Mouse (Mus musculus) right cerebral cortex, postnatal 36 days (tissue): ENCODE measurements at regions not wholly inside any gene's neighbourhood (a gene's known extent, or its start where the extent isn't known, plus 50 kb on each side); places are given as distances from the start of the nearest gene placed in this dataset.

Experiments
- DNase-seq, 2 experiments: peaks; one replicate each; pipeline ENCODE4 v3.0.0; 2022; ENCODE audit warnings: low spot score in 2 of 2, mixed read lengths in 1 of 2

DNA sequence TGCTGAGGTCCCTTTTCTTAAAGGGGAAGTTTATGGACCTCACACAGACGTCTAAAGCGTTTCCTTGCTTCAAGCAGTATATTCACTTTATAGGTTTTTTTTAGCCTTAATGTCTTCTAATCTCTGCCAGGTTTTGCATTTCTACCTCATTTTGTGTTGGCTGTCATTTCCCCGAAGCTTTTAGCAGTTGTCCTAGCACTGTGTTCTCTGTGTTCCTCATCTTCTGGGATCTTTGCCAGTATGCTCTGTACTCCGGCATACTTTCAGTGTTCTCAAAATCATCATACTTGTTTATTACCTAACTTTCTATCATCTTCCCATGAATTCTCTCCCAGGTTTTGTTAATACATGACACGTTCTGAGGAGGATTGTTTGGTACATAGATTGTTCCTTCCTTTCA lies 333.5 kb upstream of the Lsamp start:
- peak; percentile 16 for DNase-seq

DNA sequence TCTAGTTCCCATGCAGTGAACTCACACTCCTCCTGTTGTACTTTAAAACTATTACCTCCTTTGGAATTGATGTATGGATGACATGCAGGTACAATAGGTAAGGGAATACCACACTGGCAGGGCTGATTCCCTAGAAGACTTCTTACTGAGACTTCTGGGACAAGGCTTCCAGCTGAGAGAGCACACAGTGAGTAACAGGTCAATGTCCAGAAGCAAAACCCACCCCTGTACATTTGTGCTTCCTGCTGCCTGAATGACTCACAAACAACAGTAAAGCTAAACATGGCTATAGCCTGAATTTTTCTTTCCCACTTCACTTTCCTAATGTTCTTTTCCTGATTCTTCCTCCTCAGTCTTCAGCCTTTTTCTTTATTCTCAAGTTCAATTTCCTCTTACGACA lies 316.3 kb upstream of the Lsamp start:
- DNase-seq: no peak

DNA sequence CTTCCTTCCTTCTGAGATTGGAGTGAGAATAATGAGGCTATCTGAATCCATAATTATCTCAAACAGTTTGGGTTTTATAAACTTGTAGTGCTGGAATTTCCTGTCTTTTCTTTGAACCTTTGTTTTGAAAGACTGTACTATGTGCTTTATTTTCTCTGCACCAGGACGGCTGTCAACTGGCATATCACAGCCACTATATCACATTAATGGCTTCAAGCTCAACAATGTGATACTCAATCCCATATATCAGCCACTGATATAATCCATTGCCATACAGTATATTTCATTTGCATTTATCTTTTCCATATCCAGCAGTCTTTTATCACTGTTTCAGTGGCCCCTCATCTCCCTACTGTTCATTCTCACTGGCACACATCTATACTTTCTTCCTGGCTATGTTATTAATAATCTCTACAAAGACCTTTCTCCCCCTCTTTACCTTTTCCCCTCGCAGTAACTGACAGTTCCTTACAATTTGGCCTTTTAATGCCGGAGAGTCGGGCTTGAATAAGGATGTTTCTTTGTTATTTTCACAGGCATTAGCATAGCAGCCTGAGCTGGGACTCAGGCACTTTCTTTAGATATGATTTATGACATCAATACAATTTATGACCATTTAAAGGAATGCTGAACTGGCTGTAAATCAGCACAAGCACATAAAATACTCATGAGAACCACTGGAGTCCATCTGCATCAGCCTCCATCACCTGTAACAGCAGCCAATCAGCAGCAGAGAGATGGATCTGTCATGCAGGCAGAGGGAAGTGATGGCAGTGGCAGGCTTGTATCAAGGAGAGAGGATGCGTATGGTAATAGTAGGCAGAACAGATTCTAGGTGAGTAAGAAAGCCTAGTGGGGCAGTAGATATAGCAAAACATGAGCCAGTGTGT lies 311.8 kb upstream of the Lsamp start:
- no peak for DNase-seq

DNA sequence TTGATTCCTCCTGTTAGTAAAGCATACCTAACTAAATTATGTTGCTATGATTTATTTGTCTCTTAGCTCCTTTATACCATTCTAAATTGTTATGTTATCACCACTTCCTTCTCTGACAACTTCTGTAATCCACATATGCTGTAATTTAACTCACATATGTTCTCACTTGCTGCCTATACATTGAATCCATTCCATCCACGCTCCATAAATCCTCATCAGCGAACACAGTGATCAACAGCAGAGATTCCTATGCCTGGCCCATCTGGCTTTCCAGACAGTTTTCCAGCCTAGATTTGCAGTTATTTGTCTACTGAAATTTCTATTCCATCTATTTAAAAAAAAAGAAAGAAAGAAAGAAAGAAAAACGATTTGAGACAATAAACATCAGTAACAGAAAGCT lies 308.4 kb upstream of the Lsamp start:
- DNase-seq: no peak

DNA sequence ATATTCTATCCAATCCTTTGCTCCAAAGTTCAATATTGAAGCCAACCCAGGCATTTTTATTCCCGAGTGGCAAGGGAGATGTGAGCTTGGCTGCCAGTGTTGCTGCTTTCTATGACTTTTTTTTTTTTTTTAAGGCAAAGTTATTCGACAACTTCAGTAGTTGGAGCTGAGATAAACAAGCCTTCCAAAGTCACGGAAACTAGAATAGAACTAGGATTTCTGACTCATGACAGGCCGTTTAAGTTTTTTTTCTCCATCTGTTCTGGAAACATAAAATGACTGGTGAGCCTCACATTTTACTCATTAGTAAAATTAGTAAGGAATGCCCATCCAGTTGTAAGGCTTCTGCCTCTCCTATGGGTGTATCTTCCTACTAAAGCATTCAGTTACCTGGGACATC lies 305.9 kb upstream of the Lsamp start:
- DNase-seq: no peak

DNA sequence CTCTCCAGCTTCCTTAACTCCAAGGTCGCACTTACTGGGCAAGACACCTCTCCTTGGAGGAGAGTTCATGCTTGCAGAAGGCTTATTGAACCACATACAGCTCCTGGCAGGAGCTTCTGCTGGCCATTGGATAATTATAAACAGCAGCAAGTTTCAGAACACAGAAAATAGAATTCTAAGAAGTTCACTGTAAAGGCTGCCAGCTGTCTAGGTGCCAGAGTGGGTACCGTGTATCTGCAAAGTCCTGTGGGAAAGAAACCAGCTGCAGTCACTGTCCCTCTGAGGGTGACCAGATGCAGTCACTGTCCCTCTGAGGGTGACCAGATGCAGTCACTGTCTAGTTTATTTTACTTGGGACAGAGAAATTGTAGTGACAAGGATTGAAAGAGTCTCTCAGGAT lies 291.1 kb upstream of the Lsamp start:
- DNase-seq: no peak

DNA sequence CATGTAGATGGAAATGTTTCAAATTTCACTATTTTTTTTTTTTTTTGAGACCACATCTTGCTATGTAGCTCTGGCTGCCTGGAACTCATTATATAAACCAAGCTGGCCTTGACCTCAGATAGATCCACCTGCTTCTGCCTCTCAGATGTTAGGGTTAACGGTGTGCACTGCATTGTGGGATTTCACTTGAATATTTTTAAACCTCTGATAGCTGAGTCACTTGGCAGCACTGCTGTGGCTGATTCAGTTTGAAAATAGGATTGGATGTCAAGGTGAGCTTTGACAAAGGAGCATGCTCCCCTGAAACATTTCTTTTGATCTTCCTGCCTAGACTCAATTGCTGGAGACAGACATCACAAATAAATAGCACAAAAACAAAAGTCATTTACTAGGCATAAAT lies 288.3 kb upstream of the Lsamp start:
- no peak for DNase-seq

DNA sequence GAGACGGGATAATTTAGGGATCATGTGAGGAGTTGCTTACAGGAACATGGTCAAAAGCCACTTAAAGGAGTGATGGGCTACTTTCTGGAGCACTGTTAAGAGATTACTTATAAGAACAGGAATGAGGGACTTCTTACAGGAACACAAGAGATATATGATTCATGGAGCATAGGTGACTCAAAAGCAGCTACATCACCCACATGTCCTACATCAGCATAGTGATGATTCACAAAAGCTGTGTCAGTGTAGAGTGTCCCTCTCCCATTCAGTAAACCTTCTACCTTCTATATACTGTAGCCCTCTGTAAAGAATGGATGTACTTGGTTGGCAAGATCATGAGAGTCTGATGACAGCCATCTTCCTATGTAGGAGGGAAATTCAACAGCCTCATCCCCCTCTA lies 285.0 kb upstream of the Lsamp start:
- DNase-seq: no peak

DNA sequence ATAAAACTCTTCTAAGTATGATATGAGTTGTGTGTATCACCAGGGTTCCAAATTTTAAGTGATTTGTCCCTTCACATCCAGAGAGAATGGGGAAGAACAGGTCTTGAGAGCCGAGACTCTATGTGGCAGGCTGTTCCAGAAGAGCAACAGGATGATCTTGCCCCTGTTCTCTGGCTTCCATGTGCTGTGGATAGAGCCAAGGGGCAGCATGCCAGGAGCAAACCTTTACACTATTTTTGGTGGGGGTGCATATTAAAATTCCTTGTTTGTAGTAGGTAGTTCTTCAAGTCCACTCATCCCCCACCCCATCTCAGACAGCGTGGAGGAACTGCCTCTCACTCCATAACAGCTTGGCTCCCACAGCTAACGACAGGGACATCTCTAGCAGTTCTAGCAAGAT lies 278.0 kb upstream of the Lsamp start:
- DNase-seq: no peak

DNA sequence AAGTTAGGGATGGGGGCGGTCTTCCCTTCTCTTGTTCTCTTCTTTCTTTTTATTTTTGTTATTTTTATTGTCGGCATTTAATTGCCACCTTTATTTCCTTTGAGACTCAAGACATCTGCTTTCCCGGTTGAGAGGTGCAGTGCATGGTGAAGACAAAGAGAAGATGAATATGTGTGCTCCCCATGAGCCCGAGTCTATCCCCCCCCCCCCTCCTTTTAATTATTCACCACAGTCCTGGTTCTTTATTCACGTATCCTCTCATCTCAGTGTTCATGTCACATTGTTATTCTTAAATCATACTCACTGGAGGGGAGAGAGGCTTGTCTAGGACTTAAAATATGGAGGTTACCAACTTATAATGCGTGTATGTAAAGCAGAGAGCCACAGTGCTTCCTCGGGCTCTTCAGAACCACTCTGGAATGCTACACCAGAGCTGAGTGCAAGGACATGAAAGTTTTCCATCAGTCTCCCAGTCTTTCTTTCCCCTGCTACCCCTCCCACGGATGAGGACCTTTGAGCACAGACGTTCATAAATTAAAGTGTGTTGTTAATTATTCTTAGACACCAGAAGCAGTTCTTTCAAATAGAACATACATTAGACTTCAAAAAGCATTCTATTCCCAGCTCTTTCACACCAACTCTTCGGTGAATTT lies 274.6 kb upstream of the Lsamp start:
- DNase-seq: no peak

DNA sequence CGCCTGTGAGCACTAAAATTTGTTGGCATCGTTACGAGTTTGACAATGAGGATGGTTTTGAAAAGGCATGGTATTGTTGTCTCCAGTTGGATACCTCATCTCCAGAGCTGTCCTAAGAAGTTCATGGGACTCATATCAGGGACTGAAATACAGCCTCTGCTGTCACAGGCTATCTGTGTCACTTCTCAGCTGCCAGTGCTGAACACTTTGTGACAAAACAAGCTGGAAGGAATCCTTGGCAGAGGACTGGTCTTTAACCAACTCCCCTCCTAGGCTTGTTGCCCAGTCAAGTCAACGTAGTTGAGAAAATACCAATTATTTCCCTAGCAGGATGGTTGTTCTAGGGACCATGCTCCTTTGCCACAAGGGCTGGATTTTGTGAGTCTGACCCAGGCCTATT lies 256.6 kb upstream of the Lsamp start:
- no peak for DNase-seq

DNA sequence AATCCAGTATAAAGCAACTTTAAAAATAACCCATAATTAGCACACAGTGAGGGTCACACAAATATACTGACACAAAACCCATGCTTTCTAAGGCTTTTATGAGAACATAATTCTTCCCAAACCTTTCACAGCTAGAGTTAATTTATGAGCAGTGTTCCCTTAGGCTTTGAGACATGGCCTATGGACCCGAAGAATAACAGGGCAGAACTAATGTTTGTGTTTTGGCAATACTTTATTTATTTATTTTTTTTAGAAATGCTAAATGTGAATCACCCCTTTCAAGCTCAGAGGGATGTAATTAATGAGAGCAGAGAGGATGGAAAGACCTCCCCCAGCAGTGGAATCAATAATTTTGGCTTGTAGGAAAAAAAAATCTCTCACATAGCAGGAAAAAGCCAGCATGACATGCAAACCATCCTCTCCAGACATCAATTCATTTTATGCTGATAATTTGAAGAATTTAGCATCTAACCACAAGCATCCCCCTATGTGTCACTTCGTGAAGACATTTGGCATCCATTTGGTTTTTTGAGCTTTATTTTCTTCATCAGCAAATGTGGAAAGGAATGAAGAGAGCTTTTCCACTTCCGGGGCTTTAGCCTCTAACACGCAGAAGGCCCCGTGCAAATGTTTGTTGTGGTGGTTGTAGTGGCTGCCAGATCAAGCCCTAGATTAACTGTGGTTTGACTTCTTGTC lies 238.0 kb upstream of the Lsamp start:
- DNase-seq: no peak

DNA sequence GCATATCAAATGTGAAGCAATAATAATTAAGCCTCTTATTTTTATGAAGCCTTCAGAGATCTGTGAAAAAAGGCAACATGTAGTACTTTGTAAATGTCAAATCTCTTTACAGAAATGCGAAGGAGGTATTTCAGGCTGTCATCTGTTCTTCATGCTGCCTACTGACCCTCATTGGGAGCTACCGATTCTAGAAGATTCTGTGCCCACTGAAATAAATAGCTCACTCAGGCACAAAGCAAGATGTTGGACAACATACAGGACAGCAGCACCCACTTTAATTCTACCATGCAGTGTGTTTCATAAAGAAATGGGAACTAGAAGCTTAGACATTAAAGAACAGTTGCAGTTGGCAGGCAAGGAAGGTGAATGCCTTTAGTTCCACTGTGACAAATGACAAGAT lies 232.4 kb upstream of the Lsamp start:
- DNase-seq: no peak

DNA sequence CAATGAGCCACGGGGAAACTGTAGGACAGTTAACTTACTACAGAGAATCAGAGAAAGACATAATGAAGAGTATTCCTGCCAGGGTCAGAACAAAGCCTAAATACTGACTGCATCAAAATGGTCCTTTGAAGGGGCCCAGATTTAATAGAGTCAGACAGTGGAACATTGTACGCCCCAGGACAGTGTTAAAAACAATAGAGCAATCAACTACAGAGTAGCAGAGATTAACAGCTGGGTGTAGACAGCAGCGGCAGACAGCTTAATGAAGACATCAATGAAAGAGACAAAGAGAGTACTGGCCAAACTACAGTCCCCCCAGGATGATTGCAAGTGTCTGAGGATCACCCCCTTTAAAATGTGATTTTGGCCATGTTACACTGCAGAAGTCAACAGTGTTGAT lies 183.1 kb upstream of the Lsamp start:
- no peak for DNase-seq

DNA sequence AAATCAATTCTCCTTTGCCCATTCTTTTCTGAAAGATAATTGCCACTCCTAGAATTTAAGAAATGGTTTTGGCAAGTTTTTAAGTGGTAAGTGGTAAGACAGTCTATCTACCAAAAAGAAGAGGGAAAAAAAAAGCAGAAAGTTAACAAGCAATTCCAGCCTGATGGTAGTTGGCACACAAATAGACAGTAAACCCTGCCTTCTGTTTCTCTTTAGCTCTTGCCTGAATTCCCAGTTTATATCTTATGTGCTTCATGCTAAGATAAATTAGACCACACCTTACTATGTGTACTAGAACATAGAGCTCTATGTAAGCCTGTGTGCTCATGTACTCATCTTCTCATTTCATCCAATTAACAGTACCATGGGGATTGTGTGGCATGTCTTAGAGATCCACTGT lies 164.0 kb upstream of the Lsamp start:
- no peak for DNase-seq

DNA sequence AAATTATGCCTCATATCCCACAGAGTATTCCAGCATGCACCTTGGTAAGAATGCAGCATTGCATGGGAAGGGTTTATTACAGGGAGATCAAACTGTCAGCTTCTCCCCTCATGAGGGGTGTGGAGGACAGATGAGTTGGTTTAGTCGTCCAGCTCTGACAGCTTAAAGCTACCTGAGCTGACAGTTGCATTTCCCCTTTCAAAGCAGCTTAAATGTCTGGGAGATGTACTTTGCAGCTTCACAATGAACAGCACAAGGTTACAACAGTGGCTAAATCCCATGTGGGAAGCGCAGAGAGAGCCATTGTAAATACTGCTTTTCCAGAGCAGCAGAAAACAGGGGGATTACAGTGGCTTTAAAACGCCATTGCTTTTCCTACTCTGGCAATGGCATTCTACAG lies 149.9 kb upstream of the Lsamp start:
- no peak for DNase-seq

DNA sequence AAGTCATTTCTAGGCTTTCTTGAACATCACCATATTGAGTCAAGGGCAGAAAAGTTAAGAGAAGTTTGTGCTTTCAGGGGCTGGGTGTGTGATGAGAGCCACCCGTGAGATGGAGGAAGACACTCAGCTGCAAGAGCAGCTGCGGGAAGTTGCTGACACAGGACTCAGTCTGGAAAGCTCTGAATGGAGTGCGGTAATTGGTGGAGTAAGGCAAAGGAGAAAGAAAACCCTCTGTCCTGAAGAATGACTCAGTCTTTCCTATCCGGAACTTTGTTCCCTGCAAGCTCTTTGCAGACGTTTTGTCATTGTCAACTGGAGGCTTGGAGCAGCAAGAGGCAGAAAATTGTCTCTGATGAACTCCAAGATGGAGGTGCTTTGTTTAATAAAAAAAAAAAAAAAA lies 102.6 kb upstream of the Lsamp start:
- no peak for DNase-seq

DNA sequence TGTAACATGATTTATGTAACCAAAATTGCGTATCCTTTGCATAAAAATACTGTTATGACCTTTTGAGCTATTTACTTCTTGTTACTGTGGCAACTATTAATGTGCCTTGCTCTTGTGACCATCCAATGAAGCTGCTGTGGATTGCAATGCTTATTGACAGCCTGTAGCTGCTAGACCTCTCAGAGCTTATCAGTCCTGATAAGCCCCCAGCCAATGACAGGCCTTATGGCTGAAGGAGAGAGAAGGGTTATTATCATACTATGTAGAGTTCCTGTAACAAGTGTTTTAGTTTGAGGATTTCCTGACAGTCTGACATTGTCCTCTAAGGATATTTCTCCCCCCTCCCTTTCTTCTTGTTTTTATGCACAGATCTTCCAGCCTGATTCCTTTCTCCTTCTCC lies 96.2 kb upstream of the Lsamp start:
- no peak for DNase-seq
